Mouse (Mus musculus) midbrain, embryonic 13.5 days (tissue): ENCODE measurements around the gene Ap1m1. TPM values are rescaled to one million over a fixed set of nuclear protein-coding genes. Genes with fewer than 3 reads are reported as not detected.

Experiments
- ATAC-seq: fragments of 200-750 bp; cut with Nextera tagmentation; 2 replicates; pipeline ENCODE4 v1.8.0; 2017; ENCODE audit warnings: mild to moderate bottlenecking, moderate TSS enrichment, moderate library complexity
- H3K27ac ChIP-seq: fragments of 300-500 bp; sonication (generic); 2 replicates; pipeline ENCODE4 v1.5.1; 2015; ENCODE audit warnings: inconsistent platforms, mild to moderate bottlenecking, moderate library complexity
- H3K27me3 ChIP-seq: fragments of 300-500 bp; sonication (generic); 2 replicates; pipeline ENCODE4 v1.6.1; 2015; ENCODE audit warnings: mild to moderate bottlenecking, inconsistent platforms
- H3K36me3 ChIP-seq: fragments of 300-500 bp; sonication (generic); 2 replicates; pipeline ENCODE4 v1.6.1; 2015; ENCODE audit warnings: mild to moderate bottlenecking, inconsistent platforms
- H3K4me1 ChIP-seq: fragments of 300-500 bp; sonication (generic); replicated peaks from 2 replicates; pipeline ENCODE4 v1.6.1; 2015; ENCODE audit warnings: inconsistent platforms
- H3K4me2 ChIP-seq: fragments of 300-500 bp; sonication (generic); replicated peaks from 2 replicates; pipeline ENCODE4 v1.6.1; 2015; ENCODE audit warnings: moderate library complexity, mild to moderate bottlenecking, inconsistent platforms
- H3K4me3 ChIP-seq: fragments of 300-500 bp; sonication (generic); replicated peaks from 2 replicates; pipeline ENCODE4 v1.5.1; 2015; ENCODE audit warnings: mild to moderate bottlenecking, inconsistent platforms
- H3K9ac ChIP-seq: fragments of 300-500 bp; sonication (generic); replicated peaks from 2 replicates; pipeline ENCODE4 v1.6.1; 2015; ENCODE audit warnings: mild to moderate bottlenecking, inconsistent platforms
- H3K9me3 ChIP-seq: fragments of 300-500 bp; sonication (generic); 2 replicates; pipeline ENCODE4 v1.6.1; 2016; ENCODE audit warnings: mild to moderate bottlenecking, inconsistent platforms
- WGBS: fragments of 180-500 bp; shearing (Covaris S2); methylation state at CpG from one replicate; pipeline ENCODE4 v1.1.7; 2015; 5-methylcytosine and 5-hydroxymethylcytosine counted together
- polyA plus RNA-seq: library from polyadenylated mRNA; unstranded; fragments of >200 nt; fragmentation: Nextera tagmentation; extraction: Ambion mirVana; gene quantifications from 2 replicates; pipeline ENCODE4 v1.2.1, GENCODE M21; 2015

Ap1m1 gene
- polyA plus RNA-seq, 1 experiment from 2014 or later: 266 TPM

GRCm38 (mm10) chr8:72218781-72219540 lies 20.9 kb upstream of the Ap1m1 start:
- no peak overlapping the region for H3K27ac ChIP-seq
- H3K9me3 ChIP-seq: no peaks in the 10 kb centered on the region
- H3K36me3 ChIP-seq: peaks cover 29% of the 10 kb centered on the region
- H3K4me3 ChIP-seq: peak overlapping the region; percentile 96
- ATAC-seq: peak; percentile 51
- H3K27me3 ChIP-seq: peaks cover 18% of the 10 kb centered on the region
- peak overlapping the region; percentile 87 for H3K4me2 ChIP-seq
- WGBS: 80% methylated on average over 9 of the region's 10 CpGs
- H3K9ac ChIP-seq: no peak overlapping the region
- H3K4me1 ChIP-seq: peaks cover 17% of the 10 kb centered on the region

GRCm38 (mm10) chr8:72219541-72220363 lies 20.1 kb upstream of the Ap1m1 start, which contains the start of gene Fam32a:
Fam32a (plus strand) TSS chr8:72219730.
- H3K4me3 ChIP-seq: peak within 1 kb of the TSS; percentile 96
- H3K9ac ChIP-seq: peak within 1 kb of the TSS; percentile 81
- H3K27ac ChIP-seq: peak within 1 kb of the TSS; percentile 68
- ATAC-seq: peak; percentile 98
- H3K9me3 ChIP-seq: no peaks in the 10 kb centered on the region
- peaks cover 17% of the 10 kb centered on the region for H3K4me1 ChIP-seq
- peaks cover 18% of the 10 kb centered on the region for H3K27me3 ChIP-seq
- peak within 1 kb of the TSS; percentile 87 for H3K4me2 ChIP-seq
- 19% methylated on average over 39 of the region's 39 CpGs for WGBS
- peaks cover 34% of the 10 kb centered on the region for H3K36me3 ChIP-seq

- peaks cover 34% of the 10 kb centered on the region for H3K36me3 ChIP-seq
- H3K9me3 ChIP-seq: no peaks in the 10 kb centered on the region
- H3K27me3 ChIP-seq: peaks cover 15% of the 10 kb centered on the region; the same call in 1 of the 2 replicates
- H3K4me1 ChIP-seq: peaks cover 17% of the 10 kb centered on the region
- no peak for ATAC-seq
- H3K27ac ChIP-seq: no peak overlapping the region
- no peak overlapping the region for H3K9ac ChIP-seq
- H3K4me2 ChIP-seq: peak overlapping the region; percentile 87
- WGBS: 81% methylated on average over 4 of the region's 4 CpGs
- H3K4me3 ChIP-seq: peak overlapping the region; percentile 96
Observed at GRCm38 (mm10) chr8:72220758-72221157, 19.1 kb upstream of the Ap1m1 start.

- no peak for ATAC-seq
Observed at GRCm38 (mm10) chr8:72222656-72223055, 17.2 kb upstream of the Ap1m1 start.

GRCm38 (mm10) chr8:72240403-72240763 lies 565 bp downstream of the Ap1m1 start:
- under 1% methylated on average over 24 of the region's 24 CpGs for WGBS
- H3K4me1 ChIP-seq: peaks cover 26% of the 10 kb centered on the region
- ATAC-seq: no peak
- H3K36me3 ChIP-seq: peaks cover 15% of the 10 kb centered on the region
- peak overlapping the region; percentile 78 for H3K4me3 ChIP-seq
- no peaks in the 10 kb centered on the region for H3K27me3 ChIP-seq
- peak overlapping the region; percentile 95 for H3K27ac ChIP-seq
- H3K4me2 ChIP-seq: peak overlapping the region; percentile 77
- no peaks in the 10 kb centered on the region for H3K9me3 ChIP-seq
- H3K9ac ChIP-seq: peak overlapping the region; percentile 72

More at GRCm38 (mm10) chr8:72222656-72223055, 17.2 kb upstream of the Ap1m1 start:
- H3K27me3 ChIP-seq: peaks cover 2% of the 10 kb centered on the region; the same call in 1 of the 2 replicates
- no peaks in the 10 kb centered on the region for H3K9me3 ChIP-seq
- H3K9ac ChIP-seq: no peak overlapping the region
- no peak overlapping the region for H3K4me2 ChIP-seq
- 96% methylated on average over 5 of the region's 5 CpGs for WGBS
- H3K36me3 ChIP-seq: peaks cover 34% of the 10 kb centered on the region
- H3K27ac ChIP-seq: no peak overlapping the region
- no peak overlapping the region for H3K4me3 ChIP-seq
- H3K4me1 ChIP-seq: peaks cover 17% of the 10 kb centered on the region

- Histone ChIP-seq H3K27me3 (no peaks in the 10 kb centered on the region), H3K27ac (peak overlapping the region; percentile 95; the same call in 1 of the 2 replicates), H3K36me3 (peaks cover 17% of the 10 kb centered on the region), H3K4me3 (peak overlapping the region; percentile 78), H3K4me2 (peak overlapping the region; percentile 77), H3K9ac (peak overlapping the region; percentile 72), H3K9me3 (no peaks in the 10 kb centered on the region), H3K4me1 (peaks cover 26% of the 10 kb centered on the region)
- no peak; the same call in 1 of the 2 replicates for ATAC-seq
- 66% methylated on average over 7 of the region's 7 CpGs for WGBS
Observed at GRCm38 (mm10) chr8:72240951-72241350, 1.1 kb downstream of the Ap1m1 start.

GRCm38 (mm10) chr8:72242226-72242625 lies 2.4 kb downstream of the Ap1m1 start:
- Histone ChIP-seq H3K4me3 (0 out of 2 replicates have a peak overlapping the region, but pooled peaks have one; percentile 4), H3K27ac (no peak overlapping the region), H3K36me3 (peaks cover 30% of the 10 kb centered on the region), H3K9me3 (no peaks in the 10 kb centered on the region), H3K9ac (no peak overlapping the region; the same call in 1 of the 2 replicates), H3K4me2 (no peak overlapping the region), H3K4me1 (peaks cover 26% of the 10 kb centered on the region), H3K27me3 (no peaks in the 10 kb centered on the region)
- WGBS: 95% methylated on average over 1 of the region's 1 CpGs
- no peak for ATAC-seq

GRCm38 (mm10) chr8:72244610-72245009 lies 4.8 kb downstream of the Ap1m1 start:
- ATAC-seq: no peak
- Histone ChIP-seq H3K36me3 (peaks cover 46% of the 10 kb centered on the region), H3K9ac (no peak overlapping the region), H3K27ac (no peak overlapping the region), H3K4me3 (no peak overlapping the region), H3K4me2 (no peak overlapping the region), H3K27me3 (no peaks in the 10 kb centered on the region), H3K9me3 (no peaks in the 10 kb centered on the region), H3K4me1 (peaks cover 21% of the 10 kb centered on the region)
- WGBS: 94% methylated on average over 2 of the region's 2 CpGs

GRCm38 (mm10) chr8:72257171-72257901 lies 17.5 kb downstream of the Ap1m1 start:
- Histone ChIP-seq H3K27me3 (no peaks in the 10 kb centered on the region), H3K9ac (no peak overlapping the region), H3K4me2 (no peak overlapping the region), H3K4me3 (no peak overlapping the region), H3K4me1 (no peaks in the 10 kb centered on the region), H3K9me3 (no peaks in the 10 kb centered on the region), H3K27ac (no peak overlapping the region), H3K36me3 (peaks cover 44% of the 10 kb centered on the region)
- WGBS: 51% methylated on average over 7 of the region's 7 CpGs
- ATAC-seq: peak; percentile 35; the same call in 1 of the 2 replicates

- Histone ChIP-seq H3K36me3 (peaks cover 38% of the 10 kb centered on the region), H3K4me3 (no peak overlapping the region), H3K27ac (no peak overlapping the region), H3K4me2 (no peak overlapping the region), H3K9me3 (no peaks in the 10 kb centered on the region), H3K27me3 (no peaks in the 10 kb centered on the region), H3K4me1 (no peaks in the 10 kb centered on the region), H3K9ac (no peak overlapping the region)
- no peak for ATAC-seq
- 93% methylated on average over 1 of the region's 1 CpGs for WGBS
Observed at GRCm38 (mm10) chr8:72257902-72258238, 18.1 kb downstream of the Ap1m1 start.

GRCm38 (mm10) chr8:72259862-72260261 lies 20.0 kb downstream of the Ap1m1 start:
- no peak overlapping the region for H3K4me2 ChIP-seq

More at GRCm38 (mm10) chr8:72259862-72260261, 20.0 kb downstream of the Ap1m1 start:
- Histone ChIP-seq H3K4me3 (no peak overlapping the region), H3K9ac (no peak overlapping the region), H3K36me3 (peaks cover 18% of the 10 kb centered on the region), H3K27me3 (no peaks in the 10 kb centered on the region), H3K27ac (no peak overlapping the region), H3K9me3 (no peaks in the 10 kb centered on the region), H3K4me1 (no peaks in the 10 kb centered on the region)
- WGBS: 74% methylated on average over 2 of the region's 2 CpGs
- no peak for ATAC-seq
